Mouse (Mus musculus) layer of hippocampus, adult 9-11 months (tissue): Measurements from ENCODE around the gene Wars.
A peak's percentile ranks its signal among the peaks of the same experiment; 100 is the strongest.

Experiments used
- DNase-seq: peaks from one replicate; pipeline ENCODE4 v3.0.0; 2022

Gene Wars

DNA sequence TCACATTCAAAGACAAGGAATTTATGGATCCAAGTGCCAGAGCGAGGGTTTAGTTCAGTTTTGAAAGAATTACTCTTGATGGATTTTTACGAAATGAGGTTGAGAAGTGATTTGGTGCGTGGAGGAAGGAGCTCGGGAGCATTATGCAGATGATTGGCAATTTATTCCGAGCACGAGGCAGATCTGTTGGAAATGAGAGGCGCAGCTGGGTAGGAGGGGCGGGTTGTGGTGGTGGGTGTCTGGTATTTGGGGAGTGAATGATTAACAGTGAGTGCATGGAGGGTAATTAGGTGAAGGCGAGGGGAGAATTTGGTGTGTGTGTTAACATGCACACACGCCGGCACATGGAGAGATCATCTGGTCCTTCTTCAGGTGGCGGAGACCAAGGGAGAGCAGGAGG, 12.4 kb upstream of the Wars start:
- DNase-seq, result no peak

DNA sequence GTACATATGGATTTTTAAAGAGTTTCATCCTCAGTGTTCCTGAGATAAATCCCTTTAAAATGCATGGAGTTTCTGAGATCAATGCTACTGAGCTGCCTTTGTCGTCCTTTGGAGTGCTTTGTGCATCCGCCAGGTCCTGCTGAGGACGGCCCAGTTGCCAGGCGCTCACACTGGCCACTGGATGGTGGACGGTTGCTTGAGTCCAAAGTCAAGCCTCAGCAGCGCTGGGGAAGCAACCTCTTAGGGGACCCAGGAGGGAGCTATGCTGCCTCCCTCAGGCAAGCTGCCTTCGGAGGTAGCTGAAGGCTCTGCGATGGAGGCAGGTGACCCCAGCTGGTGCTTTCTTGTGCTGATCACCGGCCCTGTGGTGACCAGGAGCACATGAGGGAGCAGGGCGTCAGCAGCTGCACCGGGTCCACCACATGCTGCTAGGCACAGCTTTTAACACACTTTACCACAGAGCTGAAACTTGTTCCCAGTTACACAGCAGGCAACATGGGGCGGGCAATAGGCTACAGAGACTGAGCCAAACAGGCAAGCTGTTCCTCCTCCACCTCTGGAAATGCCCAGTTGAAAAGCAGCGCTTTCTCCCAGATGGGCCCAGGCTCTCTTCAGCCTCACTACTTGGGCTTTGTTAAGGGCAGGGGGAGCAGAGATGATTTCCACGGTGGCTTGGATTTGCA, 11.8 kb upstream of the Wars start:
- DNase-seq, result no peak

- DNase-seq, result no peak
Observed at GRCm38 (mm10) chr12:108904276-108904653, 10.3 kb upstream of the Wars start.

GRCm38 (mm10) chr12:108903600-108904275, 9.8 kb upstream of the Wars start:
- peak; percentile 79 for DNase-seq

- peak; percentile 66 for DNase-seq
Observed at GRCm38 (mm10) chr12:108902940-108903339, 9.0 kb upstream of the Wars start.

DNA sequence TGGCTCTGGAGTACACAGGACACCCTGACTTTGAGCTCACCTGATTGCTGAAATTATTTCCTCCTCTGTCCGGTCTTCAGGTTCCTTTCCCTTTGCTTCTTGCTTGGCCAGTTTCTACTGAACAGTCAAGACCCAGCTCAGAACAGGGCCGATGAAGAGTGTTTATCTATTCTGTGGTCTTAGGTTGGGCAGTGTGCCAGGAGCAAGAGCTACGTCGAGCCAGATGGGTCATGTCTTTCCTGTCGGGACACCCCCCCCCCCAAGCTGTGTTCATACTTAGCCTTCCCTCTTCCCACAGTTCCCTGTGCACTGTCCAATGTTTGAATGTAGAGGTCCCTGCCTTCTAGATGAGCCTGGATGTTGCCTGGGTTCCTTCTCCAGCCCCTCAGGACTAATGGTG, 7.4 kb upstream of the Wars start:
- no peak for DNase-seq

- no peak for DNase-seq
Observed at GRCm38 (mm10) chr12:108896006-108896405, 2.0 kb upstream of the Wars start.

DNA sequence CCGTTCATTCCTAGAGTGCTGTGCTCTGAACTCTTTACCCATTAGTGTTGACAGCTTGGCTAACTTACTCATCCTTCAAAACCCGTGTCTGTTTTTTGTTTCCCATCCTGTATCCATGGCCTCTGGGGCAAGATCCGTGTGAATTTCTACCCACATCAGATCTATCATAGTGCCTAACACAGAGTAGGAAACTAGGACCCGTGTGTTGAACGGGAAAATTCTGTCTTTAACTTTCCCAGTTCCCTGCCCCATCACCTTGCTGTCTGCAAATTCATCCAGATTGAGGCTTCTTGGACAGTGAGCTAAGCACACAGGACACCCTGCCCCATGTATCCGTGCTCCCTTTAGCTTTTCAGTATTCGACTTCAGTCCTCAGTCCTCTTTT, 450 bp upstream of the Wars start:
- no peak for DNase-seq

GRCm38 (mm10) chr12:108892989-108893714, 822 bp downstream of the Wars start, which contains the start of gene Wdr25:
Wdr25 (plus strand) TSS chr12:108893631.
- no peak for DNase-seq

GRCm38 (mm10) chr12:108888632-108889031, 5.3 kb downstream of the Wars start:
- no peak for DNase-seq

DNA sequence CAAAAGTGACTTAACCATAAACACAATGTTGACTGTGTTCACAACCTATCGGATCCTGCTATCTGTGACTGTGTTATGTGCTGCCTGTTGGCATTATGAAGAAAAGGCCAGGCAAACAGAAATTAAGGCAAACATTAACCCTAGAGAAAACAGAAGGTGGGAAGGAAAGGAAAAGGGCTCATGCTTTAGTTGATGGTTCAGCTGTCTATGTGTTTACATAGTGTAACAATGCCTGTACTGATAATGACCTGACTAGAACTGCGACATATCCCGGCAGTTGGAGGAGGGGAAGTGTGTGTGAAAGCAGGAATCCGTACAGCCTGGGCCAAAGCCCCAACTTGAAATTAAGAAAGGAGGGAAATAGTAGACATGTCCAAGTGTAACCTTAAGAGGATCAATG, 6.9 kb downstream of the Wars start:
- DNase-seq, result no peak

DNA sequence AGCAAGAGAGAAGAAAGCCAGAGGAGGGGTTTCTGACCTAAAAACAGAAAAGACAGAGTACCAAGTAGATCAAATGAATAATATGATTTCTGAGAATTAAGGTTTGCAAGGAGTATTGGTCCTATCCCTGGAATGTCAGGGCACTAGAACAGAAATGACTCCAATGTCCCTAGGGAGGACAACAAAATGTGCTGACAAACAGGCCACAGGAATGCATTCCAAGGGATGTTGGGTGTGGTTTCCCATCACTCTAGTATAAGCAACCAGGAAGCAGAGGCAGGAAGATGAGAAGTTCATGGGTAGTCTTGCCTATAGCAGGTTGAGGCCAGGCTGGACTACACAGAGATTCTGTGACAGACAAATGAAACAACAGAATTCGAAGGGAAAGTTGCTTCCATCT, 8.1 kb downstream of the Wars start:
- no peak for DNase-seq

DNA sequence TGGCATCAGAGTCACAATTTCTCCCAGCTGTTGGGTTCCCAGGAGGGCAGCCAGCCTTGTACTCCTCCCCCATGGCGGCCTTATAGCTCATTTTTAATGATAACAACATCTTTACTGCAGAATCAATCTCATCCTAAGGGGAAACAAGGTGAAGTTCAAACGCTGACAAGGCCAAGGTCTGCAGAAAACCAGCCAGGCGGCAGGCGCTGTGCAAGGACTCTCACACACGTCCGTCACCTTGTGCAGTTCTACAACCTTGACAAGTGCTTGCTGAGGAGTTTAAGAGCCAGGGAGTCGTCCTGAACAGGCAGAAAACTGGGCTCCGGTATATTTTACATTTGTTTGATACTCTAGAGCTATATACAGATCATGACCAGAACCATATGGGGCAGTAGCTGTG, 11.2 kb downstream of the Wars start:
- no peak for DNase-seq

DNA sequence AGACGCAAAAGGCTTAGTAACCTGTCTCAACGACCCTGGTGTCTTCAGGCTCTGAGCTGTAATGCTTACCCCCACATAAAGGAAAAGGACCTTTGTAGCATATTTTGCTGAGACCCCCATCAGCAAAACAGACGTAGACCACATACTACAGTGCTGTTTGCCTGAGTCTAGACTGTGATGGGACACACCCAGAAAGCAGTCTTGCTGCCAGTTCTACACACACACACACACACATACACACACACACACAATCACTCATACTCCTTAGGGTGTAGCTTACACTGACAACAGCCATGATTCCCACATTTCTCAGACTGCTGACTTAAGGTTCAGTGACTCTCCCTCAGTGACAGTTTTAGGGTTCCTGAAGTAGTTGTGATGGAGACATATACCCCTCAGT, 12.8 kb downstream of the Wars start:
- DNase-seq, result no peak

- no peak for DNase-seq
Observed at GRCm38 (mm10) chr12:108880606-108881005, 13.4 kb downstream of the Wars start.

GRCm38 (mm10) chr12:108879138-108879537, 14.8 kb downstream of the Wars start:
- no peak for DNase-seq

GRCm38 (mm10) chr12:108873122-108873521, 20.9 kb downstream of the Wars start:
- DNase-seq, result no peak

GRCm38 (mm10) chr12:108869575-108869974, 24.4 kb downstream of the Wars start:
- DNase-seq, result no peak

- DNase-seq, result no peak
Observed at GRCm38 (mm10) chr12:108865007-108865494, 28.9 kb downstream of the Wars start.

GRCm38 (mm10) chr12:108858486-108858885, 35.5 kb downstream of the Wars start:
- DNase-seq, result no peak

GRCm38 (mm10) chr12:108857589-108858184, 36.3 kb downstream of the Wars start:
- DNase-seq, result no peak

DNA sequence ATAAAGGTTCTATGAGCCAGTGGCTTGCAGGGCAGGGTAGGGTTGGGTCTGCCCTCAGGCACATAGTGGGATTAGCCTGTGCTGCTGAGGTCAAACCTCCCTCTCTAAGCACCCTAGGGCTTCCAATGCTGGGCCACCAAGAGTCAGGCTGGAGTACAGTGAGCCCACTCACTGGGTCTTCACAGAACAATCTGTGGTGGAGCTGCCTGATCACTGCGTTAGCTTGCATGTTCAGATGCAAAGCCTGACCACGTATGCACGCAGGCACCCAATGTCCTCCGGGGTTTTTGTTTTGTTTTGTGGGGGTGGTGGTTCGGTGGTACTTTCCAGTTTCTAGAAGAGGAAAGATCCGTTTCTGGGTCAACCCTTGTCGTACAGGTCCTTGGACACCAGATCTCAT, 36.9 kb downstream of the Wars start:
- no peak for DNase-seq

GRCm38 (mm10) chr12:108856186-108856585, 37.8 kb downstream of the Wars start:
- DNase-seq, result no peak

DNA sequence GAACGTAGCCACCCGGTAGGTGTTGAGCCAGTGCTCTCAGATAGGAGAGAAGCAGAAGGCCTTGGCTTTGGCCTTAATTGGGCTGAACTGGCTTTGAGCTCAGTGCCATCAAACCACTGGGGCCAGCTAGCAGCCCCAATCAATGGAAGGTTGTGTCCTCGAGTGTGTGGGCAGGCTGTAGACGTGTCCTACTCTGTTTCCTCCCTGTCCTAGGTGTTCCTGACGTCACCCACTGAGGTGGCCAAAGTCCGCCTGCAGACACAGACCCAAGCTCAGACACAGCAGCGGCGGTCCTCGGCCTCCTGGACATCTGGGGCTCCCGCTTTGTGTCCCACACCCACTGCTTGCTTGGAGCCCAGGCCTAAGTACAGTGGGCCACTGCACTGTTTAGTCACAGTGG, 38.9 kb downstream of the Wars start:
- no peak for DNase-seq
